Mouse (Mus musculus): ENCODE data around the gene Mup19.
"Not testable (repeated sequence)": the region's sequence is repeated elsewhere in the genome, so short reads cannot be mapped to it uniquely, and the experiment has no call there.

The Mup19 gene

GRCm38 (mm10) chr4:61782169-61782568 is at the start of gene Mup19:
TSS of gene Mup19 (minus strand) at chr4:61782269.
- not testable (repeated sequence) for DNase-seq (ENCODE audit: low spot score)

GRCm38 (mm10) chr4:61829211-61829610 is 47.1 kb upstream of the Mup19 start:
- DNase-seq (ENCODE audit: low spot score), result no peak

- no peak for DNase-seq (ENCODE audit: low spot score)
Measured at GRCm38 (mm10) chr4:61823185-61823584, 41.1 kb upstream of the Mup19 start.

- DNase-seq (ENCODE audit: low spot score), result not testable (repeated sequence)
Measured at GRCm38 (mm10) chr4:61822541-61822940, 40.5 kb upstream of the Mup19 start.

- no peak for DNase-seq (ENCODE audit: low spot score)
Measured at GRCm38 (mm10) chr4:61815602-61816001, 33.5 kb upstream of the Mup19 start.

GRCm38 (mm10) chr4:61813435-61813834 is 31.4 kb upstream of the Mup19 start:
- DNase-seq (ENCODE audit: low spot score), result no peak

GRCm38 (mm10) chr4:61811193-61811592 is 29.1 kb upstream of the Mup19 start:
- DNase-seq (ENCODE audit: low spot score), result not testable (repeated sequence)

GRCm38 (mm10) chr4:61808926-61809325 is 26.9 kb upstream of the Mup19 start:
- DNase-seq (ENCODE audit: low spot score), result not testable (repeated sequence)

- not testable (repeated sequence) for DNase-seq (ENCODE audit: low spot score)
Measured at GRCm38 (mm10) chr4:61789699-61790098, 7.6 kb upstream of the Mup19 start.

GRCm38 (mm10) chr4:61784231-61784630 is 2.2 kb upstream of the Mup19 start:
- not testable (repeated sequence) for DNase-seq (ENCODE audit: low spot score)

All from lung, postnatal 25 days (tissue).